Mouse (Mus musculus) liver, embryonic 15.5 days (tissue): Measurements from ENCODE around the gene Arl2. TPM values are rescaled to one million over a fixed set of nuclear protein-coding genes. Genes with fewer than 3 reads are reported as not detected.
A peak's percentile ranks its signal among the peaks of the same experiment; 100 is the strongest.
"Not testable (repeated sequence)": the region's sequence is repeated elsewhere in the genome, so short reads cannot be mapped to it uniquely, and the experiment has no call there.

ENCODE experiments used
- ATAC-seq: fragments of 200-750 bp; cut with Nextera tagmentation; 2 replicates; pipeline ENCODE4 v1.8.0; 2017; ENCODE audit warnings: moderate number of reproducible peaks, mild to moderate bottlenecking, moderate library complexity; ENCODE audit not compliant: insufficient read depth
- H3K27ac ChIP-seq: fragments of 300-500 bp; sonication (generic); replicated peaks from 2 replicates; pipeline ENCODE4 v1.5.1; 2015; ENCODE audit warnings: mild to moderate bottlenecking, inconsistent platforms
- H3K27me3 ChIP-seq: fragments of 300-500 bp; sonication (generic); 2 replicates; pipeline ENCODE4 v1.6.1; 2015; ENCODE audit warnings: mild to moderate bottlenecking, inconsistent platforms
- H3K36me3 ChIP-seq: fragments of 300-500 bp; sonication (generic); replicated peaks from 2 replicates; pipeline ENCODE4 v1.6.1; 2015; ENCODE audit warnings: moderate library complexity, mild to moderate bottlenecking, inconsistent platforms
- H3K4me1 ChIP-seq: fragments of 300-500 bp; sonication (generic); replicated peaks from 2 replicates; pipeline ENCODE4 v1.6.1; 2015; ENCODE audit warnings: inconsistent platforms
- H3K4me2 ChIP-seq: fragments of 300-500 bp; sonication (generic); 2 replicates; pipeline ENCODE4 v1.6.1; 2015; ENCODE audit warnings: moderate library complexity, mild to moderate bottlenecking, inconsistent platforms
- H3K4me3 ChIP-seq: fragments of 300-500 bp; sonication (generic); replicated peaks from 2 replicates; pipeline ENCODE4 v1.5.1; 2015; ENCODE audit warnings: mild to moderate bottlenecking, inconsistent platforms
- H3K9ac ChIP-seq: fragments of 300-500 bp; sonication (generic); 2 replicates; pipeline ENCODE4 v1.6.1; 2015; ENCODE audit warnings: moderate library complexity, mild to moderate bottlenecking, inconsistent platforms
- H3K9me3 ChIP-seq: fragments of 300-500 bp; sonication (generic); replicated peaks from 2 replicates; pipeline ENCODE4 v1.6.1; 2016; ENCODE audit warnings: inconsistent platforms
- WGBS: fragments of 180-500 bp; shearing (Covaris S2); methylation state at CpG from one replicate; pipeline ENCODE4 v1.1.7; 2015; ENCODE audit warnings: mixed read lengths; ENCODE audit not compliant: insufficient replicate concordance; 5-methylcytosine and 5-hydroxymethylcytosine counted together
- polyA plus RNA-seq: library from polyadenylated mRNA; unstranded; fragments of >200 nt; fragmentation: Nextera tagmentation; extraction: Ambion mirVana; gene quantifications from 2 replicates; pipeline ENCODE4 v1.2.1, GENCODE M21; 2015

The Arl2 gene
- polyA plus RNA-seq, 1 experiment from 2014 or later = 28.8 TPM

- H3K27me3 ChIP-seq = no peaks in the 10 kb centered on the region; the same call in 1 of the 2 replicates
- 54% methylated on average over 9 of the region's 9 CpGs for WGBS
- no peaks in the 10 kb centered on the region for H3K9me3 ChIP-seq
- no peak overlapping the region for H3K27ac ChIP-seq
- no peak overlapping the region for H3K4me3 ChIP-seq
- H3K9ac ChIP-seq = no peak overlapping the region
- ATAC-seq = no peak
- no peaks in the 10 kb centered on the region for H3K36me3 ChIP-seq
- no peaks in the 10 kb centered on the region; the same call in 1 of the 2 replicates for H3K4me1 ChIP-seq
- no peak overlapping the region for H3K4me2 ChIP-seq
Observed at GRCm38 (mm10) chr19:6155174-6155573, 13.8 kb upstream of the Arl2 start.

- H3K27me3 ChIP-seq = no peaks in the 10 kb centered on the region
- no peak overlapping the region for H3K4me2 ChIP-seq
- no peak for ATAC-seq
- H3K9ac ChIP-seq = no peak overlapping the region
- H3K4me3 ChIP-seq = no peak overlapping the region
- H3K4me1 ChIP-seq = peaks cover 20% of the 10 kb centered on the region
- 56% methylated on average over 5 of the region's 5 CpGs for WGBS
- H3K36me3 ChIP-seq = no peaks in the 10 kb centered on the region
- H3K9me3 ChIP-seq = no peaks in the 10 kb centered on the region
- H3K27ac ChIP-seq = no peak overlapping the region
Observed at GRCm38 (mm10) chr19:6144842-6145241, 3.5 kb upstream of the Arl2 start.

- peak; percentile 91 for ATAC-seq
- peak within 1 kb of the TSS; percentile 87 for H3K4me3 ChIP-seq
- H3K9me3 ChIP-seq = no peaks in the 10 kb centered on the region
- H3K27ac ChIP-seq = peak within 1 kb of the TSS; percentile 99
- 1% methylated on average over 68 of the region's 68 CpGs for WGBS
- no peaks in the 10 kb centered on the region for H3K27me3 ChIP-seq
- peak within 1 kb of the TSS; percentile 88 for H3K9ac ChIP-seq
- peak within 1 kb of the TSS; percentile 99 for H3K4me2 ChIP-seq
- H3K4me1 ChIP-seq = peaks cover 27% of the 10 kb centered on the region
- H3K36me3 ChIP-seq = 0 out of 2 replicates have a peak, but pooled peaks cover 4% of the 10 kb centered on the region
Observed at GRCm38 (mm10) chr19:6140678-6141393, 512 bp downstream of the Arl2 start, which contains the start of gene Batf2. Batf2 (plus strand) TSS chr19:6140983.

- H3K4me1 ChIP-seq = peaks cover 27% of the 10 kb centered on the region
- peak overlapping the region; percentile 87 for H3K4me3 ChIP-seq
- 0 out of 2 replicates have a peak, but pooled peaks cover 4% of the 10 kb centered on the region for H3K36me3 ChIP-seq
- ATAC-seq = no peak
- no peaks in the 10 kb centered on the region for H3K9me3 ChIP-seq
- H3K4me2 ChIP-seq = peak overlapping the region; percentile 99
- H3K27me3 ChIP-seq = no peaks in the 10 kb centered on the region
- peak overlapping the region; percentile 88 for H3K9ac ChIP-seq
- H3K27ac ChIP-seq = peak overlapping the region; percentile 99
- WGBS = 6% methylated on average over 16 of the region's 16 CpGs
Observed at GRCm38 (mm10) chr19:6140374-6140677, 1.0 kb downstream of the Arl2 start.

GRCm38 (mm10) chr19:6139701-6140100 is 1.6 kb downstream of the Arl2 start:
- 0 out of 2 replicates have a peak, but pooled peaks cover 4% of the 10 kb centered on the region for H3K36me3 ChIP-seq
- peaks cover 29% of the 10 kb centered on the region for H3K4me1 ChIP-seq
- no peaks in the 10 kb centered on the region for H3K27me3 ChIP-seq
- H3K27ac ChIP-seq = peak overlapping the region; percentile 99
- ATAC-seq = no peak
- peak overlapping the region; percentile 87 for H3K4me3 ChIP-seq
- peak overlapping the region; percentile 88; the same call in 1 of the 2 replicates for H3K9ac ChIP-seq
- 88% methylated on average over 6 of the region's 6 CpGs for WGBS
- peak overlapping the region; percentile 99 for H3K4me2 ChIP-seq
- no peaks in the 10 kb centered on the region for H3K9me3 ChIP-seq

GRCm38 (mm10) chr19:6136397-6136796 is 5.0 kb downstream of the Arl2 start:
- Histone ChIP-seq H3K4me3 (no peak overlapping the region), H3K4me2 (no peak overlapping the region), H3K27ac (peak overlapping the region; percentile 51), H3K9me3 (no peaks in the 10 kb centered on the region), H3K27me3 (no peaks in the 10 kb centered on the region), H3K9ac (no peak overlapping the region), H3K36me3 (0 out of 2 replicates have a peak, but pooled peaks cover 8% of the 10 kb centered on the region), H3K4me1 (peaks cover 55% of the 10 kb centered on the region)
- no peak for ATAC-seq
- 76% methylated on average over 3 of the region's 3 CpGs for WGBS

GRCm38 (mm10) chr19:6133197-6133596 is 8.2 kb downstream of the Arl2 start:
- peak; percentile 56 for ATAC-seq

GRCm38 (mm10) chr19:6132171-6132827 is 9.0 kb downstream of the Arl2 start:
- Histone ChIP-seq H3K4me3 (peak overlapping the region; percentile 47), H3K4me2 (peak overlapping the region; percentile 69), H3K27ac (peak overlapping the region; percentile 93), H3K36me3 (0 out of 2 replicates have a peak, but pooled peaks cover 8% of the 10 kb centered on the region), H3K9me3 (no peaks in the 10 kb centered on the region), H3K4me1 (peaks cover 74% of the 10 kb centered on the region), H3K27me3 (no peaks in the 10 kb centered on the region), H3K9ac (peak overlapping the region; percentile 56)
- WGBS = 45% methylated on average over 7 of the region's 7 CpGs
- ATAC-seq = peak; percentile 80

More at GRCm38 (mm10) chr19:6133197-6133596, 8.2 kb downstream of the Arl2 start:
- H3K4me1 ChIP-seq = peaks cover 67% of the 10 kb centered on the region
- H3K4me3 ChIP-seq = peak overlapping the region; percentile 47
- peak overlapping the region; percentile 93 for H3K27ac ChIP-seq
- H3K27me3 ChIP-seq, H3K36me3 ChIP-seq, H3K9me3 ChIP-seq: not testable (repeated sequence)
- peak overlapping the region; percentile 69 for H3K4me2 ChIP-seq
- WGBS = 23% methylated on average over 1 of the region's 1 CpGs
- peak overlapping the region; percentile 56; the same call in 1 of the 2 replicates for H3K9ac ChIP-seq

GRCm38 (mm10) chr19:6130414-6131128 is 10.8 kb downstream of the Arl2 start:
- Histone ChIP-seq H3K27ac (peak overlapping the region; percentile 93), H3K4me1 (peaks cover 89% of the 10 kb centered on the region), H3K9ac (0 out of 2 replicates have a peak overlapping the region, but pooled peaks have one; percentile 52), H3K4me3 (peak overlapping the region; percentile 47), H3K4me2 (peak overlapping the region; percentile 69)
- H3K9me3 ChIP-seq, H3K27me3 ChIP-seq, H3K36me3 ChIP-seq, ATAC-seq: not testable (repeated sequence)
- WGBS = 52% methylated on average over 7 of the region's 7 CpGs

GRCm38 (mm10) chr19:6127760-6128341 is 13.5 kb downstream of the Arl2 start, which contains the start of gene Snx15:
Snx15 (minus strand) TSS chr19:6128304.
- Histone ChIP-seq H3K4me1 (peaks cover 77% of the 10 kb centered on the region), H3K27me3 (no peaks in the 10 kb centered on the region), H3K4me2 (peak within 1 kb of the TSS; percentile 86), H3K4me3 (peak within 1 kb of the TSS; percentile 76), H3K27ac (peak within 1 kb of the TSS; percentile 99), H3K9ac (peak within 1 kb of the TSS; percentile 83), H3K36me3 (peaks cover 12% of the 10 kb centered on the region), H3K9me3 (no peaks in the 10 kb centered on the region)
- under 1% methylated on average over 32 of the region's 32 CpGs for WGBS
- peak; percentile 84 for ATAC-seq
